Mouse (Mus musculus): ENCODE data around the gene Mycl. TPM values are rescaled to one million over a fixed set of nuclear protein-coding genes. Genes with fewer than 3 reads are reported as not detected.

Mycl gene
- polyA plus RNA-seq, 1 experiment from 2014 or later, result 21.3 TPM

DNA sequence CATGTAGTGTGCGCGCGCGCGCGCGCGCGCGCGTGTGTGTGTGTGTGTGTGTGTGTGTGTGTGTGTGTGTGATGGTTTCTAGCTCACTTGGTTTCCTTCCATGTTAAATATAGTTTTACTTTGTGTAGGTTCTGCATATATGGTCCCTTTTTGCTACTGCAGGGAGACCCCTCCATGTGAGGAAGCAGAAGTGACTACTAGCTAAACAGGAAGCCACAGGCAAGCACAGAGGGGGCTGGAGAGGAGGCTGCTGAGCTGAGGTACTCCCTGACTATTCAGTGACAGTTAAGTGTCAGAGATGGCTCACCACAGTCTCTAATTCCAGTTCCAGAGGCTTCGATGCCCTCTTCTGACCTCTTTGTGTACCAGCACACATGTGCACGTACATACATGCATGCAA is 30.7 kb downstream of the Mycl start:
- 87% methylated on average over 13 of the region's 13 CpGs for WGBS
- Histone ChIP-seq H3K36me3 (peaks cover 13% of the 10 kb centered on the region; the same call in 1 of the 2 replicates), H3K4me3 (replicated peaks) (no peak overlapping the region), H3K9me3 (no peaks in the 10 kb centered on the region), H3K9ac (no peak overlapping the region), H3K4me2 (no peak overlapping the region), H3K27ac (no peak overlapping the region), H3K4me1 (no peaks in the 10 kb centered on the region), H3K27me3 (replicated peaks) (no peaks in the 10 kb centered on the region)
- no peak for ATAC-seq (ENCODE audit: insufficient read depth, low FRiP score, low read depth)

DNA sequence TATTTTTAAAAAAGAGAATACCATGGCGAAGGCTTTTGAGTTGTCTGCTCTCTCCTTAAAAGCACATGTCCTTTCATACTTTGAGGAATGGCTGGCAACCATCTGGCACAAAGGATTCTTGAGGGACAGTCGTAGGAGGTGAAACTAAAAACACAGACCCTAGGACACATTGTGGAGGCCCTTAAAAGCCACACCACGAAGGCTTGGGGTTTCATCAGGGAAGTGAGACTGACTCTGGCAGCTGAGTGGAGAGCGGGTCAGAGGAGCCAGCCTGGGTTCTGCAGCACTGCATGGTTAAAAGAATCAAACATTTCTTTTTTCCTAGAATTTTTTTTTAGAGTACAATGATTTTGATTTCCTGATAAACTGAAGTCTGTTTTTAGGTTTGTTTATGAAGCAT is 31.1 kb downstream of the Mycl start:
- ATAC-seq (ENCODE audit: insufficient read depth, low FRiP score, low read depth), result no peak
- no peak overlapping the region for H3K4me2 ChIP-seq
- H3K9ac ChIP-seq, result no peak overlapping the region
- H3K4me1 ChIP-seq, result no peaks in the 10 kb centered on the region
- H3K4me3 ChIP-seq (replicated peaks), result no peak overlapping the region
- H3K27ac ChIP-seq, result no peak overlapping the region
- H3K9me3 ChIP-seq, result no peaks in the 10 kb centered on the region
- H3K27me3 ChIP-seq (replicated peaks), result no peaks in the 10 kb centered on the region
- H3K36me3 ChIP-seq, result peaks cover 13% of the 10 kb centered on the region; the same call in 1 of the 2 replicates
- 79% methylated on average over 4 of the region's 4 CpGs for WGBS

DNA sequence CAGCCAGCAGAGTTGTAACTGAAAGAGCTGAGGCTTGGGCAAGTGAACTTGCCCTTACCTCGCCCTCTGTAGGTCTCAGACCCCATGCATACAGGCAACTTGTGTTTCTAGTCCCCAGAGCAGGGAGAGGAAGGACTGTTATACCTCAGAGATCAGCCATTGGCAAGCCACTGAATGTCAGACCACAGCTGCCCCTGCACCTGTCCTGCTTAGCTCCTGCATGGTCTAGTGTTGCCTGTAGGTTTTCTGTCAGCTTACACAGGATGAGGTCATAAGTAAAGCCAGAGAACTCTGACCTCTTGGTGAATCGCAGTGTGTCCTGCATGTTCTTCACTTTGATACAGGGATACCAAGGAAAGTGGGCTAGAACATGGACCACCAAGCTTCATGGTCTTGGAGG is 39.4 kb downstream of the Mycl start:
- Histone ChIP-seq H3K27me3 (replicated peaks) (no peaks in the 10 kb centered on the region), H3K4me3 (replicated peaks) (no peak overlapping the region), H3K4me1 (0 out of 2 replicates have a peak, but pooled peaks cover 6% of the 10 kb centered on the region), H3K9me3 (no peaks in the 10 kb centered on the region), H3K36me3 (no peaks in the 10 kb centered on the region; the same call in 1 of the 2 replicates), H3K27ac (no peak overlapping the region), H3K9ac (no peak overlapping the region), H3K4me2 (no peak overlapping the region)
- 86% methylated on average over 2 of the region's 2 CpGs for WGBS
- no peak for ATAC-seq (ENCODE audit: insufficient read depth, low FRiP score, low read depth)

DNA sequence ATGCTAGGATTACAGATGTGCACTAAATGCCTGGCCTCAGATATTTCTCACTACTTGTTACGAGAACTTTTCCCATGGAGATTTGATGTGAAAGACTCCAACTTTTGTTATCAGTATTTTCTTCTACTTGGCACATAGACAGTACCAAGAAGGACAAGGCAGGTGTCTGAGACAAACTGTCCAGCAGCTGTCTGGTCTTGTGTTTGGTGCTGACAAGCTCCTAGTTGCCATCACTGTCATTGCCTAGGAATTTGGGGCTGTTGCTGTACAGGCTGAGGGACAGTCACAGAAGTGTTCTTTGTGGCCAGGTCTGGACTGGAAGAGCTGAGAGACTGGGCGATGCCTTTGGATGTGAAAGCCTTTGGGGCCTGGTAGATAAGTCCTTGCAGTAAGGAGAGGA is 40.2 kb downstream of the Mycl start:
- no peak overlapping the region for H3K4me3 ChIP-seq (replicated peaks)
- H3K27me3 ChIP-seq (replicated peaks), result no peaks in the 10 kb centered on the region
- WGBS, result 90% methylated on average over 2 of the region's 2 CpGs
- H3K4me2 ChIP-seq, result no peak overlapping the region
- H3K9ac ChIP-seq, result no peak overlapping the region
- no peak overlapping the region for H3K27ac ChIP-seq
- no peak for ATAC-seq (ENCODE audit: insufficient read depth, low FRiP score, low read depth)
- no peaks in the 10 kb centered on the region for H3K9me3 ChIP-seq
- no peaks in the 10 kb centered on the region; the same call in 1 of the 2 replicates for H3K36me3 ChIP-seq
- 0 out of 2 replicates have a peak, but pooled peaks cover 6% of the 10 kb centered on the region for H3K4me1 ChIP-seq

DNA sequence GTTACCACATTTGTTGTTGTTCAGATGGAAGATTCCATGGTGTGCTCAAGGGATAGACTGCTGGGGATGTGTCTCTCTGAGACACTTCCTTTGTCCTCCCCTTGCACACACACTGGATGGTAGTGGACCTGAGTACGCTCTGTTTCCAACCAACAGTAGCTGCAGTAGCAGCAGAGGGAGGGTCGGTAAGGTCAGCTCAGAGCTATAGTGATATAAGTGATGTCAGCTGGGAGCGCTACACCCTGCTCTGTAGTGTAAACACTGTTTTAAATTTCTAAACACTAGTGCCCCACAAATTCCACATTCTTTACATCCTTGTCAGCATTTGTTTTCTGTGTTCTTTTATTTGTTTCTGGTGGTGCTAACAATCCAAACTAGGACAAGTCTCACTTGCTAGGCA is 41.3 kb downstream of the Mycl start:
- Histone ChIP-seq H3K36me3 (no peaks in the 10 kb centered on the region; the same call in 1 of the 2 replicates), H3K4me1 (0 out of 2 replicates have a peak, but pooled peaks cover 6% of the 10 kb centered on the region), H3K4me2 (no peak overlapping the region), H3K27me3 (replicated peaks) (no peaks in the 10 kb centered on the region), H3K4me3 (replicated peaks) (no peak overlapping the region), H3K9ac (no peak overlapping the region), H3K9me3 (no peaks in the 10 kb centered on the region), H3K27ac (0 out of 2 replicates have a peak overlapping the region, but pooled peaks have one; percentile 22)
- WGBS, result 40% methylated on average over 3 of the region's 3 CpGs
- no peak for ATAC-seq (ENCODE audit: insufficient read depth, low FRiP score, low read depth)

DNA sequence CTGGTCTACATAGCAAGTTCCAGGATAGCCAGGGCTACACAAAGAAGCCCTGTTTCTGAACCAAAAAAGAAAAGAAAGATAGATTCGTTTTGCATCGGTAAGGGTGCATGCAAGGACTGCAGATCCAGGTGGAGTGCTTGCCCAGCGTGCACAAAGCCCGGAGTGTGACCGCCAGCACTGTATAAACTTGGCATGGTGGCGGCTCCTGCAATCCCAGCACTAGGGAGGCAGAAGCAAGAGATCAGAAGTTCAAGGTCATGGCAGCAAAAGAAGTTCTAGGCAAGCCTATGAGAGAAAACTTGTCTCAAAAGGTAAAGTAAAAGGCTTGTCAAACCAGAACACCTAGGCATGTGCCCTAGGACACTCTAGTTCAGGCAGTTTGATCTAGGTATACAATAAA is 45.7 kb downstream of the Mycl start:
- H3K9me3 ChIP-seq, result no peaks in the 10 kb centered on the region
- no peaks in the 10 kb centered on the region for H3K27me3 ChIP-seq (replicated peaks)
- 89% methylated on average over 6 of the region's 6 CpGs for WGBS
- ATAC-seq (ENCODE audit: insufficient read depth, low FRiP score, low read depth), result no peak
- no peak overlapping the region for H3K4me3 ChIP-seq (replicated peaks)
- no peak overlapping the region for H3K27ac ChIP-seq
- H3K9ac ChIP-seq, result no peak overlapping the region
- no peak overlapping the region for H3K4me2 ChIP-seq
- H3K4me1 ChIP-seq, result 0 out of 2 replicates have a peak, but pooled peaks cover 3% of the 10 kb centered on the region
- H3K36me3 ChIP-seq, result no peaks in the 10 kb centered on the region; the same call in 1 of the 2 replicates

DNA sequence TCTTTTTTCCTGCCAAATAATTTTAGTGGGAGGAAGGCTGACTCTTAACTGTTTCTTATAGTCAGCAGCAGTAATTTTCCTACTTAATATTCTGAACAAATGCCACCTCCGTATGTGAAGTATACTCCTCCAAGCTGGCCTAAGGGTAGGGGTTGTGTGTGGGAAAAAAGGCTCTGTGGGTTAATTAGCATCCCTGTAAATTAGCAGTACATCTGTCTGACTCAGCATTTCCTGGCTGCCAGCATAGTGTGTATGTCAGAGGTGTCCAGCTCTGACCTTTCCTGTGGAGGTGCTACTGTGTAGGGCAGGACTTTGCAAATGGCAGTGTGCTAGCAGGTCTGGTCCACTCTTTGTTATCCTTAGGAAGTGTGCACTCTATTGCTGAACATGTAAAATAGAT is 48.4 kb downstream of the Mycl start:
- no peak overlapping the region for H3K4me2 ChIP-seq
- ATAC-seq (ENCODE audit: insufficient read depth, low FRiP score, low read depth), result no peak
- no peak overlapping the region for H3K9ac ChIP-seq
- H3K9me3 ChIP-seq, result no peaks in the 10 kb centered on the region
- H3K4me3 ChIP-seq (replicated peaks), result no peak overlapping the region
- 82% methylated on average over 1 of the region's 1 CpGs for WGBS
- no peaks in the 10 kb centered on the region for H3K27me3 ChIP-seq (replicated peaks)
- H3K27ac ChIP-seq, result no peak overlapping the region
- peaks cover 11% of the 10 kb centered on the region for H3K36me3 ChIP-seq
- H3K4me1 ChIP-seq, result 0 out of 2 replicates have a peak, but pooled peaks cover 12% of the 10 kb centered on the region

DNA sequence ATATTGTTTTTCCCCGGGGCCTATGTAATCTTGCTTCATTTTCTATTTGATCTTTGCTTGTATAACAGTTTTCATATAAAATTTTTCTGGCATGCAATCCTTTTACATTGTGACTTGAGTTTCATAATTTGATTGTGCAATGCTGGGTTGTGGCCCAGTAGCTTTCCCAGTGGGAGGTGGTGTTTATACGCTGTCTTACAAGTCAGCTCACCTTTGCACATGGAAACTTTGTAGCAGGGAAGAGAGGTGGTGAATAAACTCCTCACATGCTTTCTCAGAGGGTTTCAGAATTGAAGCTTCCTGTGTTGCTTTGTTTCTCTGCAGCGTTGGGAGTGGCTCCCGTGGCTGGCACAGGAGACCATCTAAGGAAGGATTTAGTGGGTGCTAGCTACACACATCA is 49.4 kb downstream of the Mycl start:
- H3K36me3 ChIP-seq, result peaks cover 11% of the 10 kb centered on the region; the same call in 1 of the 2 replicates
- no peak overlapping the region for H3K4me2 ChIP-seq
- H3K27ac ChIP-seq, result peak overlapping the region; percentile 31; the same call in 1 of the 2 replicates
- H3K27me3 ChIP-seq (replicated peaks), result no peaks in the 10 kb centered on the region
- H3K9me3 ChIP-seq, result no peaks in the 10 kb centered on the region
- no peak overlapping the region for H3K9ac ChIP-seq
- 0 out of 2 replicates have a peak, but pooled peaks cover 12% of the 10 kb centered on the region for H3K4me1 ChIP-seq
- no peak overlapping the region for H3K4me3 ChIP-seq (replicated peaks)
- 77% methylated on average over 4 of the region's 4 CpGs for WGBS
- ATAC-seq (ENCODE audit: insufficient read depth, low FRiP score, low read depth), result no peak

DNA sequence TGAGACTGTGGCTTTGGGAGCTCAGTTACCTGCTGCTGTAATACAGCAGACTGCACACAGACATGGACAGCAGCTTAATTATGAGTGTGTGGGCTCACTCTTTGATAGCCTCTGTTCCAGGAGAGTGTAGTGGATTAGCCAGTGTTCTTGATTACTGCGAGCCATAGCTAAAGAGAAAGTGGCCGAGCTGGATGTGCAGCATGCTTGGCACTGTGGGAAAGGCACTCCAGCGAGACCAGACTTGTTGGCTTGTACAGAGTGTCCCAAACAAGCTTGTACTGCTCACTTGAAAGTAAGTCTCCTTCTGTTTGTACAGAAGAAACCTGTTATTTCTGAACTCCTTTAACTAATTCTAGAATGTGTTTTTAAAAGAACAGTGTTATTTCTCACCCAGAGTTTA is 50.8 kb downstream of the Mycl start:
- H3K9ac ChIP-seq, result no peak overlapping the region
- no peak overlapping the region for H3K4me2 ChIP-seq
- H3K9me3 ChIP-seq, result no peaks in the 10 kb centered on the region
- peaks cover 15% of the 10 kb centered on the region; the same call in 1 of the 2 replicates for H3K36me3 ChIP-seq
- peaks cover 23% of the 10 kb centered on the region for H3K4me1 ChIP-seq
- no peak overlapping the region for H3K4me3 ChIP-seq (replicated peaks)
- peak; percentile 13; the same call in 1 of the 2 replicates for ATAC-seq (ENCODE audit: insufficient read depth, low FRiP score, low read depth)
- peak overlapping the region; percentile 71 for H3K27ac ChIP-seq
- no peaks in the 10 kb centered on the region for H3K27me3 ChIP-seq (replicated peaks)
- whole genome bisulfite sequencing, result 67% methylated on average over 3 of the region's 3 CpGs

DNA sequence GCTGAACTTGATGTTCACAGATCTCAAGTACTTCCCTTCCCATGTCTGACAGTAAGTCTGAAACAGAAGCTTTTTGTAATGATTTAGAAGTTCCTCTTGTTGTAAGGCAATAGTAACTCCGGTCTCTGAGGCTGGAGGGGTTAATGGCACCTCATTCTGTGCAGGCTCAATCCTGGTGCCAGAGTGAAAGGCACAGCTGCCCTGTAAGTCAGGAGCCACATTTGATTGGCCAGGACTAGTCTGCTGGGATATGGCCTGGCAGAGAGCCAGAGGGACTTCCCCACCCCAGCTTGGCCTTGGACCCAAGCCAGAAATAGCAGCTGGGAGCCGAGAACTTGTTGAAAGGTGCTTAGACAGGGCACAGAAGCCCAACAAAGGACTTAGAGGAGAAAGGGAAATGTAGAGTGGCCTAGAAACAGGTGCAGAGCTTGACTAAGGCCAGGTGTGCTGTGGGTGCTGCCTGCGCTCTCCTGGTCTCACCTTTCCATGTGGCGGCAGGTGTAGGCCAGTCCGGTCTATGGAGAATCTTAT is 55.3 kb downstream of the Mycl start:
- peak; percentile 90 for ATAC-seq (ENCODE audit: insufficient read depth, low FRiP score, low read depth)
- 27% methylated on average over 5 of the region's 5 CpGs for WGBS
- H3K27ac ChIP-seq, result peak overlapping the region; percentile 74

More for the DNA sequence above, 55.3 kb downstream of the Mycl start:
- Histone ChIP-seq H3K36me3 (peaks cover 40% of the 10 kb centered on the region), H3K27me3 (replicated peaks) (no peaks in the 10 kb centered on the region), H3K4me1 (peaks cover 30% of the 10 kb centered on the region), H3K4me2 (no peak overlapping the region), H3K9ac (no peak overlapping the region), H3K4me3 (replicated peaks) (no peak overlapping the region), H3K9me3 (no peaks in the 10 kb centered on the region)
